Mouse (Mus musculus) right cerebral cortex, postnatal 25 days (tissue): Measurements from ENCODE around the gene Plekha5.

Experiments used
- DNase-seq: peaks from one replicate; pipeline ENCODE4 v3.0.0; 2022

Plekha5 gene

DNA sequence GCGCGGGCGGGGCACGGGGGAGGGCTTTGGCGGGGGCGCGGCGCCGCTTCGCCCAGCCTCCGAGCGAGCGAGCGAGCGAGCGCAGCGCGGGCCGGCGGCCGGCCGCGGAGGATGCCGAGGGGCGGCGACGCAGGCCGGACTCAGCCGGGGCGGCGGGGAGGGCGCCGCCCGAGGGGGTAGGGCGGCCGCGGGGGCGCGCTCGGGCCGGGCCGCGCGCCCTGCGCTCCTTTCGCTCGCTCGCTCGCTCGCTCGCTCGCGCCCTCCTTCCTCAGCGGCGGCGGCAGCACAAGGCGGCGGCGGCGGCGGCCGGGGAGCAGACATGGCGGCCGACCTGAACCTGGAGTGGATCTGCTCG lies at the start of gene Plekha5:
TSS of gene Plekha5 (plus strand) at position 209 of the 355 bp plus-strand sequence.
- DNase-seq: peak; percentile 58

DNA sequence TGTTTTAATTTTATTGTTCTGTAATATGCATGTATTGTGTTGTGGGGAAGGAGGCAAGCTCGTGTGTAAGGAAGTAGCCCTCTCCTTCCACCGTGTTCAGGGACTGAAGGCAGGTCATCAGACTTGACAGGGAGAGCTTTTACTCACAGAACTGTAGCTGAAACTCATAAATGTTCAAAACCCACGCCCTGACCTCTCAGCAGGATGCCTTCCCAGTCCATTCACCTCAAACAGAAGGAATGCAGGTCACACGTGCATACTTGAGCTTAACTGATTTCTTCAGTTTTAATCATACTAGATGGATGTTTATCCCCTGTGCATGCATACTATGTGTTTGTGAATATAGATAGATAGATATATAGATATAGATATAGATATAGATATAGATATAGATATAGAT lies 48.2 kb upstream of the Plekha5 start:
- DNase-seq: no peak

DNA sequence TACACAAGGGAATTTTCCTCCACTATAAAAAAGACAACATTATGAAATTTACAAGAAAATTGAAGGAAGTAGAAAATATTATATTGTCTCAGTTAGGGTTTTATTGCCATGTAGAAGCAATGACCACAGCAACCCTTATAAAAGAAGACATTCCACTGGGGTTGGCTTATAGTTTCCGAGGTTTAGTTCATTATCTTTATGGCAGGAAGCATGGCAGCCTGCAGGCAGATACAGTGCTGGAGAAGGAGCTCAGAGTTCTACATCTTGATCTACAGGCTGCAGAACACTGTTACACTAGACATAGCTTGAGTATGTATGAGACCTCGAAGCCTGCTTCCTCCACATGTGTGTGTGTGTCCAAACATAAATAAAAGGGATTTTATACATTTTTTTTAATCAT lies 43.3 kb upstream of the Plekha5 start:
- DNase-seq: no peak

DNA sequence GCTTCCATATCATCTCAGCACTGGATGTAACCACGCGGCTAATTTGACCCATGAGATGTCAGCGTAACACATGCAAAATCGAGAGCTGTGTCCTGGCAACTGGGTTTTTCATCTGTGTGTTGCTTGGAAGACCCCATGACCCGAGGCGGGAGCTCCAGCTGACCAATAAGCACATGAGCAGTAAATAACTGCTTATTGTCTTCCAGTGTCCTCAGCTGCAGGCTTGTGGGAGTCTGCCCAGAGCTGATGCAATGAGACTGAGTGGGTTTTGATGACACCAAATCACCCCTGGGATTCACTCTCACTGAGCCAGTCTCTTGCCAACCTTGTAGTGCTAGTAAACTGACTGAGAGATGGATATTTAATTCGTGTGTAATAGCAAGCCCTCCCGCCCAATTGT lies 42.7 kb upstream of the Plekha5 start:
- no peak for DNase-seq

DNA sequence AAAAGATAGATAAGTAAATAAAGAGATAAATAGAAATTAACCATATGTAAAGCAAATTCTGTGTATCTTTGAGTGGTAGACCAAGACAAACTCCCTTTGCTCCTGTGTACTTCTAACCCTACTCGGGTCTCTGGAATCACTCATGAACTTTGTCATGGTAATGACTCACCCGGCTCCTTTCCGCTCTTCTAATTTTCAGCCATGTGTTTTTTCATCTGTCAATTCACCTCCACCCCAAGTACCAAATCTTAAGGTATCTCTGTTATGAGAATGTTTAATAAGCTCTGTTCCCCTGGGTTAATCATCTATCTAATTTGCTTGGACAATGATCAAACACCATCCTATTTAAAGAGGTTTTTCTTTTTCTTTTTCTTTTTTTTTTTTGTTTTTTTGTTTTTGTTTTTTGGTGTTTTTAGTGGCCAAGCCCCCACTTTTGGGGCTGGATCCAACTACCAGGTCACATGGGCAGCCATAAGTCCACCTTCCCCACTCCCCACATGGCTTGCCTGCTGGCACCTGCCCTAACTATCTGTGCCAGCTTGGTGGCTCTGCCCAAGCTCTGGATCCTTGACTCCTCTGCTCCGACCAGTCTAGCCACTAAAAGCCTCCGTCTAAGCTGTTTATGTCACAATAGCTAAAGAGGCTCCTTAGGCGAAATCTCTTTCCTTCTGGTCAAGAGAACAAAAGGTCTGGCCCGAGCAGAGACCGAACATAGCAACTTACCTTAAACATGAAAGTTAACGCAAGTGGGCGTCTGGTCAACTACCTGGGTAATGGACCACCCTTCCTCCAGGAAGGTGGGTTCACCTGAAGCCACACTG lies 40.1 kb upstream of the Plekha5 start:
- no peak for DNase-seq

DNA sequence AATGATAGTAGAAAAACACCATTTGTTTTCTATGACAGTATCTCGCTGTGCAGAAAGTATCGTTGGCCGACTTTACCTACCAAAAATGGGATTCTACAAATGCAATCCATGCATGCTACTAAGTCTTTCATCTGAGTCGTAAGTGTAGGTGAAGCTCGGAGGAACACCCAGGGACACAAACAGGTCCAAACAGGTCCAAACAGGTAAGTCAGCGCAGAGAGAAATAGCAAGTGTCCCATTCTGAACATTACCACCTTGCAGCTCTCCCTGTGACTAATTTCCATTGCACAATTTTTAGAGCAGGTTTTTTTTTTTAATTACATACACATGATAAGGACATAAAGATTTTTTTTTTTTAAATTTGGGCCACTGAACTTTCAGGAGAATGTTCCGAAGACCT lies 27.2 kb upstream of the Plekha5 start:
- no peak for DNase-seq

DNA sequence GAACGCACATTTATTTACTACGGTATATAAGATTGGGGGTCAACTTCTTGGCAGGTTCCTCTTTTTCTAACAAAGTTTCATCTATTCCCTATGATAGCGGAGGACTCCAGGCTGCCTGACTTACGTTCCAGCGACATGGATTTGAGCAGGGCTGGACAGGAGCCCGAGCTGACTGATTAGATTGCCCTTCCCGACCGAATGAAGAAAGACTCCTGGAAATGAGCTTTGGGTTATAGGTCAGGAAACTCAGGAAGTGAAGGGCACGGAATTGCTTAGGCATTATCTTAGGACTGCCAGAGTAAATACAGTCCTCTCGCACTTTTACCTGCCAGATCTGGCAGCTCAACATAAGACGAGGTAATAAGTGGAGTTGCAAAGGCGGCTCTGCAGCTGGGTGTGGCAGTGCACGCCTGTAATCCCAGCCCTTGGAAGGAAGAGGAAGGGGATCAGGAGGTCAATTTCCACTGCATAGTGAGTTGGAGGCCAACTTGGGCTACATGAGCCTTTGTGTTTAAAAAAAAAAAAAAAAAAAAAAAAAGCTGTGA lies 21.0 kb upstream of the Plekha5 start:
- DNase-seq: no peak

DNA sequence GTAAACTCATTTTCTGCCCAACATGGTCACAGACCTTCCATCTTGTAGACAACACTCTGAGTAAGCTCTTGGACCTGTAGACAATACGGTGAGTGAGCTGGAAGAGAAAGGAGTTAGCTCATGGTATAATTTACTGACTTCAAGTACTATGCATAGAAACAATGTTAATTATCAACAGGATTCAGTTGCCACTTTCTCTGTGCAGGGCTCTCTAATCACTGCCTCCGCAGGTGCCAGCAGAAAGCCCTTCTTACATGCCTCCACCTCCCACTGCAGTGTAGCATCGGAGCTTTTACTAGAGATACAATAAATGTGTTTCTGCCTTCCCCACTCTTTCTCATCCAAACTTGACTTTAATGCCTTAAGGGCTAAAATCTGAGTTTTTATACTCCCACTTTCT lies 11.9 kb upstream of the Plekha5 start:
- DNase-seq: no peak

DNA sequence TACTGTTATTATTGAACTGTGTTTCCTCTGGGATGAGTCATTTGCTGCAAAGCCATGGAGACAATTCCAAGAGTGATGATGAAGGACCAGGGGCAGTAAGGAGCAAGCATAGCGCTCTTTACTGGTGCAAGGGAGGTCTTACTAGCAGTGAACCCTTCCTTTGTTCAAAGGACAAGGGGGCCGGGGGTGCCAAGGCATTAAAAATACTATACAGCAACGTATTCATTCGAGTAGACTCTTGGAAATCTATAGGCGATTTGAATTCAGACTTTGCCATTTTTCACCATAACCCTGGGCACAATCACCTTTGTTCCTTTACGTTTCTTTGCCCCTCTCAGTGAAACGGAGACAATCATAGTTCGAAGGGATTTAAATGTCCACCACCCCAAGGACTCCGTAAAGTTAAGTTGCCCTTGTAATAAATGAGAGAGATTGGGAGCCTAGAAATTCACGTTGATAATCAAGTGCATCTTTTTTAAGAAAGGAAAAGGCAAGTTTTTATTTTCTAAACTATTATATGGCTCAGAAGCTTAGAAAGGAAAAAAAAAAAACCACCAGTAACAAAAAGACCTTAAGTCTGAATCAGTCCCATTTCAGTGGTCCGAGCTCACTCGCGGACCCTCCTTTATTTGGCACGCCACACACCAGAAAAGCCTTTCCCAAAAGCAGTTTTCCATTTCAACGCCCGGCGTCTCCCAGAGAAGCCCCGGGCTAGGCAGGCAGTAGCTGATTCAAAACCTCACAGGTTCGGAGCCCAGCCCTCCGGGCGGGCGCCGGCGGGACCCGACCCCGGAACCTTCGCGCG lies 611 bp upstream of the Plekha5 start:
- no peak for DNase-seq

DNA sequence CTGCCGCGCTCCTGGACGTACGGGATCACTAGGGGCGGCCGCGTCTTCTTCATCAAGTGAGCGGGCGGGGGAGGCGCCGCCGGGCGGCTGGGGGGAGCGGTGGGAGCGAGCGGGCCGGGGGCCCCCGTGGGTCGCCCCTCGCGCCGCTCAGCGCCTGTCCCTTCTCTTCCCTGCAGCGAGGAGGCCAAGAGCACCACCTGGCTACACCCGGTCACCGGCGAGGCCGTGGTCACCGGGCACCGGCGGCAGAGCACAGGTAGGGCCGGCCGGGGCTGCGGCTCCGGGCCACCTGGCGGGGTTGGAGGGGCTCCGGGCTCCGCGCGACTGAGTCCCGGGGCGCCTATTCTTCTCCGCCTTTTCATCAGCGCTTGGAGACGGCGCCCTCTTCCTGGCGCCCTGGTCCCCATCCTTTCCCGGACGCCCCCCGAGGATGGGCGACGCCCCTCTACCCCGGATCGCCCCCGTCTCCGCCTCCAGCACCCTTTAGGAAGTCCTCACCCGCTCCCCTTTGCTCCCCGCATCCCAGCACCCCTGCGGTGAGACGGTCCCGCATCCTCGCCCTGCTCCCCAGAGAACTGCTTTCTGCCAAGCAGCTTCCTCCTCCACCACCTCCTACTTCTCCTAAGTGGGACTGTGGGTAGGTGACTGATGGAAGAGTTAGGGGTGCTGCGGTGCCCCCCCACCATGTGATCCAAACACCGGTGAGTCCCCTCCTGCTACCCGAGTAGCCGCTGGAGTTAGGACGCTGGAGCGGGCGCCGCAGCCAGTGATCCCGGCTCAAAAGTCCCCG lies 542 bp downstream of the Plekha5 start:
- peak; percentile 58 for DNase-seq

DNA sequence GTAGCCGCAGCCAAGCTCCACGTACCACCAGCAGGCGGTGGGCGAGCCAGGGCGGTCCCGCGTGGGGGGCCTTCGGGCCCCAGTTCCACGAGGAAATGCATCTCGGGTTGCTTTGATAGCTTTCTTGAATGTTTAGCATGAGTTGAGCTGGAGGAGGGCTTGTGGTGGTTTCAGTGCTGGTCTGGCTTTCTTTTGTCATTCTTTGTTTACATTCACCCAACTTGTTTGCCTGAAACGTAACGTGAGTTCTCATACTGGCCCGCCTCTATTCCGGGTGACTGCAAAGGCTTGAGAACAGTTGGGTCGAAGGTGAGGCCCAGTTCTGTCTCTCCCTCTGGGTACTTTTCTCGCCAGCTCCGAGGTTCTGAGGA lies 1.1 kb downstream of the Plekha5 start:
- DNase-seq: no peak

DNA sequence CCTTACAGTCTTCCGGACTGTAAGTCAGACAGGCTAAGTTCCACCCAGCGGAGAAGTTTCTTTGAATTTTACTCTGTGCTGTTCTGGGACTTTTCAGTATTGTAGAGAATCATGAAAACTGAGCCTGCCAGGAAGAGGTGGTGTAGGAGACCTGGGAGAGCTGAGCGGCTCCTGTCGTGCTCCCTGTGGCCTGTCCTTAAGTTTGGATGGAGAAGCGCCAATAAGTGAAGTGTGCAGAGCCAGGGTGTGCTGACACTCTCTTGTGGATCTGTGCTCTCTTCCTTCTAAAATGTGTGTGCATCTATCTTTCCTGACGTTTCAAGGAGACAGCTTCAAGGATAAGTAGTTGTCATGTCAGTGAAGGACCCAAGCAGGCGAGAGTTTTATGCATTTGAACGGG lies 5.4 kb downstream of the Plekha5 start:
- DNase-seq: no peak

DNA sequence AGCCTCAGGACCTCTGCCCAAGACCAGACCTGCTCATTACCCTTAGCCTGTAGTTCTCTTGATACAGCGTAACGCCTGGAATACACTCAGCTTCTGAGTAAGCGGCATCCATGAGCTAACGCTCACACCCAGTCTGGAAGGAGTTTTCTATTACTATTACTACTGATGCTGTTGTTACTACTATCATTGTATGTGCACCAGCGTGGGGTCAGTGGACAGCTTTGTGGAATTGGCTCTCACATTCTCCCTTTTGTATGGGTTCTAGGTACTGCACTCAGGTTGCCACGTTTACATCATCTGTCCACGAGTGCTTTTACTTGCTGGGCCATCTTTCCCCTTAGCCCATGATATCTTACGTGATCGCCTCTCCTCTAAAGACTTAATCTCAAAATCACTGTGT lies 8.5 kb downstream of the Plekha5 start:
- no peak for DNase-seq

DNA sequence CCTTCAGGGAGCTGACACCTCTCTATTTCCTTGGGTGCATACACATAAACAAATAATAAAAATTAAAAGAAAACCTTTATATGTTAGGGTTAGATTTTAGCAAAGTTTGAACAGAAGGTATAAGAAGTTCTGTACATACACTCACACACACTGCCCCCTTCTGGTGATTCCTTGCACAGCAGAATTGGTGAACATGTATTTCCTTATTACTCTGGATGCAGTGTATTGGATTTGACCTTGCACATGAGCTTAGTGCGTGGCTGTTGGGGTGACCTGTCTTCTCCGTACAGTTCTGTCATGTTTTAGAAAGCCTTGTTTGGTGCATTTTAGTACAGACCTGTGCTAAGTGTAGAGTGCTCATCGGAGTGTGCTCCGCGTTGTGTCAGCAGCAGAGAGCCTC lies 19.5 kb downstream of the Plekha5 start:
- DNase-seq: no peak

DNA sequence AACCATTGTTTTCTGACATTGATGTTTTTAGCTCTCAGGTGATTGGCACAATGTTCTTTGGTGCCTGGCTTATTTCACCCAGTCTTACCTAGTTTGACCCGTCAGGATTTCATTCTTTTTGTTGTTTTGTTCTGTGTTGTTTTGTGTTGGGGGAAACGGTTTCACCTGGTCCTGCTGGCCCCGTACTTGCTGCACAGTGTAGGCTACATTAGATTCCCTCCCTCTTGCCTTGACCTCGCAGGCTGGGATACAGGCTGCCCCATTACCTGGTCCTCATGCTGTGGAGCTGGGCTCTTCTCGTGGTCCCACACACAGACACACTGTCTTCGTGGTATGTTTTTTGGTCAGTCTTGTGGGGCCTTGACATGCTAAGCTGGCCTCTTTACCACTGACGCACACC lies 20.3 kb downstream of the Plekha5 start:
- no peak for DNase-seq

DNA sequence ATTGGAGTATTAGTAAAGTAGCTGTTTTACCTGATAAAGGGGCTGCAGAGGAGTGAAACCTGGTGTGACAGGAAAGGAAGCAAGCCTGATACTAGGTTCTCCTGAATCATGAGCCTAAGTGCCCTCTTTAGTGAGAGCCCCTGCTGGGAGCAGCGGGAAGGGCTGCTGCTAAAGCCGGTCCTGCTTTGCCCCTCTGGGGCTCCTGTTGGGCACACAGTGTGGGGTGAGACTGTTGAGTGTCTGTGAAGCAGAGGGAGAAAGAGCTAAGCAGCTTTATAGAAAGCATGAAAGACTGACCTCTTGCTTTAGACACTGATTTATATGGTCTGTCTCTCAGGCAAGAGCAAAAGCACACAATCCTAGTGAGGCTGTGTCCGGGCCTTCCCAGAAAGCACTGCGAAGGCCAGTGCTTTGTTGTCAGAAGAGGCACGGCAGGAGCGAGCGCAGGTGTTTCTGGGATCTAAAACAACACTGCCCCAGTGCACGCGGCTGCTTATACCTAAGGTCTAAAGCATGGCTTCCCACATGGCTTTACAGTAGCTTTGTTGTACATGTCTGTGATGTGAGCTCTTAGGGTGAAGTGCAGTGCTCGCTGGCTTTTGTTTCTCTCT lies 21.1 kb downstream of the Plekha5 start:
- DNase-seq: no peak

DNA sequence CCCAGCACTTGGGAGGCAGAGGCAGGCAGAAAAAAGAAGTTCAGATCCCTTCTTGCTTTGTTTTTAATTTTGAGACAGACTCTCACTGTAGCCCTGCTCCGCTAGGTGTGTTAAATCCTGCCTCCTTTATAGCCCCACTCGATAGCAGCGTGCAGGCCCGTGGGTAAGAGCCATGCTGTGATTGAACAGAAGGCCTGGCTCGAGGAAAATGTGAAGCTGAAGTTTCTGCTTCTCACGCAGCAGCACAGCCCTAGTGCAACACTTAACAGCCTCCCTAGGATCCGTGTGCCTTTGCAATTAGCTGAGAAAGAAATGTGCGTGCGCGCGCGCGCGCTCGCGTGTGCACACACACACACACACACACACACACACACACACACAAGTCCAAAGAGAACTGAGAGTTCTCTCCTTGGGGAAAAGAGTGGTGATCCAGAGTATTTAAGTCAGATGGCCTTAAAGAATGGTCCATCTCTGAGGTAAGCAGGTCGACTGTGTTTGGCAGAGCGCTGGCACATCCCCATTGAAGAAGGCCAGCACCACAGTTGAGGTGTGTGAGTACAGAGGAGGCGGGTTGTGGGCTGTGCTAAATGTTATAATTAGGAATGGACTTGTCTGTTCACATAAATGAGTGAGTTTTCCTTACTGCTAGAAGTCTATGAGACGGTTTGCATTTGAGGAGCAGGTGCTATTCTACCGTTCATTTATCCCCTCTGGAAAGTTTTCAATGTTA lies 24.3 kb downstream of the Plekha5 start:
- DNase-seq: no peak

DNA sequence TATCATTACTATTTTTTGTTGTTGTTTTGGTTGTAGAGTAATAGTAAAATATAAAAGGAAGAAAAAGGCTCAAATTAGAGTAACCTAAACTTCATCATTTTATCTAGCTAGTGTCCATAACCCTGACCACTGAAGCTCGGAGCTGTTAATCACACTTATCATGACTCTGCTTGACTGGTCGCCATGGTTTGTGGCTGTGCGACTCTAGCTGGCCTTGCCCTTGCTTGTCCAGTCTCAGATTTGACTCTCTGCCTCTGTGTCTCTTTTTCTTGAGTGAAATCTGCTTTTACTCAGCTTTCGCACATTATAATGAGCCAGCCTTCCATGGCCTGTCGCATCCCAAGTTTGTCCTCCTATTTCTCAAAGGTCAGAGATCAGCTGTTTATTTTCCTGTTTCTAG lies 26.8 kb downstream of the Plekha5 start:
- DNase-seq: no peak

DNA sequence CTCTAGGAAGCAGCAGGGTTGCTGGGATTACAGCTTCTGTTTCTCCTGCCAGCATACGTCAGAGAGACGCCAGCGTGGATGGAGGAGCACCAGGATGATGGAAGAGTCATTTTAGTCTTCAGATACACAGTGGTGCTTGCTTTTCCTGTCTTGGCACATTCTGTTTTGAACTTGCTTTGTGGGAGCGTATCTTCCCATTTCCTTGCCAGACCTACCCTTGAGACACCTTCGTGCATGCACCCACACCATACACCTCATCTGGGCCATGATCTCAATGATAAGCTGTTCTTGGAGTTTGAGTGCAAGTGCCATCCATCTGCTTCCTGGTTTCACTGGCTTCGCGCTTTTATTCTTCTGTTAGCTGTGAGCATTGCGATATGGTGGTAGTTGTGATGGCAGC lies 28.9 kb downstream of the Plekha5 start:
- DNase-seq: no peak

DNA sequence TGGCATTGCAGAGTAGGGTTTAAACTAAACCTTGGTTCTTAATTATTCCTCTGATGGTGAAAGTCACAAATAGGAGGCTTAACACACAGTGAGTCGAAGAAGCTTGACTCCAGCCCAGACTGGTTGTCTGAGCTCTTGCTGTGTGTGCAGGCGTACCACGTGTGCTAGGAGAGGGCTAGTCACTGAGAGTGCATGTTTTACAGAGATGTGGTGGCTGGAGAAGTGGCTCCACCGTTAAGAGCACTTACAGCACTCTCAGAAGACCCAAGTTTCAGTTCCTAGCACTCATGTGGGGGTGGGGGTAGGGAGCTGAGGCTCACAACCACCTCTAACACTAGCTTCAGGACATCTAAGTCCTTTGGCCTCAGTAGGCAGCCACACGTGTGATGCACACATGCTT lies 29.6 kb downstream of the Plekha5 start:
- no peak for DNase-seq

DNA sequence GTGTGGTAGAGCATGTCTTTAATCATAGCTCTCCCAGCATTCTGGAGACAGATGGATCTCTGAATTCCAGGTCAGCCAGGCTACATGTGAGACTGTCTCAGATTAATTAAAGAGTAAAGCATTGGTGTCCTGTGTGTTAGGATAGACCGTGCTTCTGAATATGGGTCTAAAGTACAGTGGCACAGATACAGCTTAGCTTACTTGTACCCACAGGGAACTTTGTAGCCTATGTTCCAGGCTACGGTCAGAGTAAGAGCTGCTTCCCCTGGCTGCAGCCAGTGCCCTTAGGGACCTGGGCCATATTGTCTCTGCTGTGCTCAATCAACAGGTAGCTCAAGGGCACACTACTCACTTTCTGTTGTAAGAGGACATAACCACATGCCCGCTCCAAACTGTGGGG lies 30.5 kb downstream of the Plekha5 start:
- DNase-seq: no peak

DNA sequence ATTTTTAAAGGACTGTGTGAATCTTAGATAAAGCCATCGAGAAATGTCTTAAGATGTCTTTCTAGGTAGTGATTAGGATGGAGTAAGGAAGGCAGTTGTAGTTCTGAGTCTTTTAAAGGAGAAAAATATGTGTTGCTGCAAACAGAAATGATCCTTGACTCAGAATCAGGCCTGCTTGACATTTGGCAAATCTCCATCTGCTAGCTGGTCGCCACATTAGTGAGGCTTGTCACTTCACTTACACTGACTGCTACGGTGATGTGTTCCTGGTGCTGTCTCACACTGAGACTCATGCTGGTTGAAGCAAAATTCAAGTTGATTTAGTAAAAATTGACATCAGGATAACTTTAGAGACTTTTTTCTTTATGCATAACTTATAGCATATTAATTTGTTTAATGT lies 32.0 kb downstream of the Plekha5 start:
- no peak for DNase-seq
